Mouse (Mus musculus) neural tube, postnatal 0 days (tissue): ENCODE results near the gene Gspt2. TPM values are rescaled to one million over a fixed set of nuclear protein-coding genes. Genes with fewer than 3 reads are reported as not detected.

ENCODE experiments used
- polyA plus RNA-seq: library from polyadenylated mRNA; unstranded; fragments of >200 nt; fragmentation: Nextera tagmentation; extraction: Ambion mirVana; gene quantifications from 2 replicates; pipeline ENCODE4 v1.2.1, GENCODE M21; 2015

Gene Gspt2
- polyA plus RNA-seq: 20.3 and 21.1 TPM in 2 replicates

DNA sequence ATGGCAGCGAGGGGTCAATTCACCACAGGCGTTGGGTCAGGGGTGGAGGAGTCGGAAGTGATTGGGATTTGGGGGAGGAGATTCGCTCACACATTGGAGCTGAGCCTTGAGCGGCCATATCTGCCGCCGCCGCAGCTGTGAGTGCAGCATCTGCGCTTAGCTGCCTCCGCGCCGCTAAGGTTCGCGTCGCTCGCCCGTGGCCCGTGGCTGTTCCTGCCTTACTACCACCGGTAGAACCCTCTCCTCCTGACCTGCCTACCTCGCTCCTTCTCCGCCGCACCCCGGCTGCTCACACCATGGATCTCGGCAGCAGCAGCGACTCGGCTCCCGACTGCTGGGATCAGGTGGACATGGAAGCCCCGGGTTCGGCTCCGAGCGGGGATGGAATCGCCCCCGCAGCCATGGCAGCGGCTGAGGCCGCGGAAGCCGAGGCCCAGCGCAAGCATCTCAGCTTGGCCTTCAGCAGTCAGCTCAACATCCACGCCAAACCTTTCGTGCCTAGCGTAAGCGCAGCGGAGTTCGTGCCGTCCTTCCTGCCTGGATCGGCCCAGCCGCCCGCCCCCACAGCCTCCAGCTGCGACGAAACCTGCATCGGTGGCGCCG is at the start of gene Gspt2:
Gene Gspt2, plus strand, starts transcription at position 109 of the 603 bp plus-strand sequence.

Other genes starting within 250 kb of the Gspt2 start
- gene Maged1, start 93.9 kb upstream of the Gspt2 start, polyA plus RNA-seq: 711 and 742 TPM in 2 replicates
- 2.3 and 2.6 TPM in 2 replicates for gene Zxdb, start 88.5 kb downstream of the Gspt2 start, polyA plus RNA-seq